Mouse (Mus musculus): Measurements from ENCODE around the gene Bysl.

The Bysl gene

GRCm38 (mm10) chr17:47597261-47597660, 14.0 kb downstream of the Bysl start:
- in situ Hi-C loops (cut with MboI; ENCODE audit: low pct_unique_long_range_greater_than_20kb in 1 of 2, low sequenced_read_pairs in 2 of 2, unreplicated experiment in 1 of 2) = loop anchor here in 1 of 2 experiments (10.0 kb wide), 1 partner anchor 82 kb away; no protein-coding TSS in a partner anchor

- in situ Hi-C loops (cut with MboI; ENCODE audit: low pct_unique_long_range_greater_than_20kb in 1 of 2, low sequenced_read_pairs in 2 of 2, unreplicated experiment in 1 of 2) = loop anchor here in 1 of 2 experiments (10.0 kb wide), 1 partner anchor 82 kb away; no protein-coding TSS in a partner anchor
These were observed 14.5 kb downstream of the Bysl start for GRCm38 (mm10) chr17:47596839-47597164.

- in situ Hi-C loops (cut with MboI; ENCODE audit: low pct_unique_long_range_greater_than_20kb in 1 of 2, low sequenced_read_pairs in 2 of 2, unreplicated experiment in 1 of 2) = loop anchor here in 1 of 2 experiments (10.0 kb wide), 1 partner anchor 81 kb away; no protein-coding TSS in a partner anchor
These were observed 15.0 kb downstream of the Bysl start for GRCm38 (mm10) chr17:47596162-47596838.

GRCm38 (mm10) chr17:47595248-47596161, 15.8 kb downstream of the Bysl start:
- in situ Hi-C loops (cut with MboI; ENCODE audit: low pct_unique_long_range_greater_than_20kb in 1 of 2, low sequenced_read_pairs in 2 of 2, unreplicated experiment in 1 of 2) = loop anchor here in 1 of 2 experiments (10.0 kb wide), 1 partner anchor 81 kb away; no protein-coding TSS in a partner anchor

GRCm38 (mm10) chr17:47594969-47595247, 16.4 kb downstream of the Bysl start:
- in situ Hi-C loops (cut with MboI; ENCODE audit: low pct_unique_long_range_greater_than_20kb in 1 of 2, low sequenced_read_pairs in 2 of 2, unreplicated experiment in 1 of 2) = loop anchor here in 1 of 2 experiments (10.0 kb wide), 1 partner anchor 80 kb away; no protein-coding TSS in a partner anchor

DNA sequence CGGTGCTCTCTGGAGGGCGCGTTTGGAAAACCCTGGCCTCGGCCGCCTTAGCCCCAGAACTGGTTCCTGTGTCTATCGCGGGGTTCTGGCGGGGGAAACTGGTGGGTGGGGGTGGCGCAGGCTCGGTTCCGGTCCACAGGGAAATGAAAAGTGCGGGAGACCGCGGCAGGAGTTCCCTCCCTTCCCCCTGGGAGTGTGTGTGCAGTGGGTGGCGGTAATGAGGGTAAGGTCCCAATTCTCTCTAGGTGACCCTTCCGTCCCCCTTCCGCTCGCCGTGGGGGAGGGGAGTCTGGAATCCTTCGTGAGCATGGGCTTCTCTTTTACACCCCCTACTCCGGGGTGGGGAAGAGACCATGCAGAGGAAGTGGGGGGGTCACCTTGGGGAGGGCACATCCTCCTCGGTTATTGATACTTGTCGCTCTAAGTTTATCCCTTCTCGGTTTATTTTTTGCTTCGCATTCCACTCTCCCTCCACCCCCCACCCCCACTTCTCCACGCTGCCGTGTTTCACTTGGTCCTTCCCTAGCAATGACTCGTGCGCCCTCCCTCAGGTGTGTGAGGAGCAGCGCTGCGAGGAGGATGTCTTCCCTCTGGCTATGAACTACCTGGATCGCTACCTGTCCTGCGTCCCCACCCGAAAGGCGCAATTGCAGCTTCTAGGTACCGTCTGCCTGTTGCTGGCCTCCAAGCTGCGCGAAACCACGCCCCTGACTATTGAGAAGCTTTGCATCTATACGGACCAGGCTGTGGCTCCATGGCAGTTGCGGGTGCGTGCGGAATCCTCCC, 16.9 kb downstream of the Bysl start:
- in situ Hi-C loops (cut with MboI; ENCODE audit: low pct_unique_long_range_greater_than_20kb in 1 of 2, low sequenced_read_pairs in 2 of 2, unreplicated experiment in 1 of 2) = loop anchor here in 1 of 2 experiments (10.0 kb wide), 1 partner anchor 80 kb away; no protein-coding TSS in a partner anchor

GRCm38 (mm10) chr17:47593854-47594182, 17.5 kb downstream of the Bysl start:
- in situ Hi-C loops (cut with MboI; ENCODE audit: low pct_unique_long_range_greater_than_20kb in 1 of 2, low sequenced_read_pairs in 2 of 2, unreplicated experiment in 1 of 2) = loop anchor here in 1 of 2 experiments (10.0 kb wide), 1 partner anchor 79 kb away; no protein-coding TSS in a partner anchor

DNA sequence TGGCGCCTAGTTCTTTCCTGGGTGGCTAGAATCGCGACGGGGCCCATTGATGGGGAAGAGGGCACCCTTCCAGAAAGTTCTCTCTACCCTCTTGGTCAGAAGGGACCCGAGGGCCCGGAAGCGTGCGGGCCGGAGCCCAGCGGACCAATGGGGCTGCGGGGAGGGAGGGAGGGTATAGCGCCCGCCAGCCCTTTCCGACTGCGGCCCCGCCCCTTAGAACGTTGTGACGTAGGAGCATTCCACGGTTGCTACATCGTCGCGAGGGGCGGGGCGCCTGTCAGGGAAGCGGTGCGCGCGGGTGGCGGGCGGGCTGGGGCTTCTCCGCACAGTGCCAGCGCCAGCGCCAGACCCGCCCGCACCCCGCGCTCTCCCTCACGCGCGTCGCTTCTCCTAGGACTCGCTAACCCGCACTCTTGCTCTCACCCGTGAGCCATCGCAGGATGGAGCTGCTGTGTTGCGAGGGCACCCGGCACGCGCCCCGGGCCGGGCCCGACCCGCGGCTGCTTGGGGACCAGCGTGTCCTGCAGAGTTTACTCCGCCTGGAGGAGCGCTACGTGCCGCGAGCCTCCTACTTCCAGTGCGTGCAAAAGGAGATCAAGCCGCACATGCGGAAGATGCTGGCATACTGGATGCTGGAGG, 18.0 kb downstream of the Bysl start:
- in situ Hi-C loops (cut with MboI; ENCODE audit: low pct_unique_long_range_greater_than_20kb in 1 of 2, low sequenced_read_pairs in 2 of 2, unreplicated experiment in 1 of 2) = loop anchor here in 1 of 2 experiments (10.0 kb wide), 1 partner anchor 79 kb away; no protein-coding TSS in a partner anchor

DNA sequence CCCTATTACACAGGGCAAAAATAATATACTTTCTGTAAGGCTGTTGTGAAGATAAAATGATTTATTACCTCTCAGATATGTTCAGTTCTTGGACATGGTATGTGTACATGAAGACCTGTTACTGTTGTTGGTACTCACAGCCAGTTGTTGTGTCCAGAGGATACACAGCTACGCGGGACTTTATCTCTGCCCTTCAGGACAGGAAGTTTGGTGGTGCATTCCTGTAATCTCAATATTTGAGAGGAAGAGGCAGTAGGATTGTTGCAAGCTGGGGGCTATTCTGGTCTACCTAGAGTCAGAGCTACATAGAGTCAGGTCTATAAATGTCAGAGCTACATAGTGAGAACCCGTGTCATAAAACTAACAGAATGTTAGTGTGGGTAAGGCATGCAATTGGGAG, 20.2 kb downstream of the Bysl start:
- in situ Hi-C loops (cut with MboI; ENCODE audit: low pct_unique_long_range_greater_than_20kb in 1 of 2, low sequenced_read_pairs in 2 of 2, unreplicated experiment in 1 of 2) = loop anchor here in 1 of 2 experiments (10.0 kb wide), 1 partner anchor 76 kb away; no protein-coding TSS in a partner anchor

GRCm38 (mm10) chr17:47588517-47588916, 22.8 kb downstream of the Bysl start:
- in situ Hi-C loops (cut with MboI; ENCODE audit: low pct_unique_long_range_greater_than_20kb in 1 of 2, low sequenced_read_pairs in 2 of 2, unreplicated experiment in 1 of 2) = no loop called here

- in situ Hi-C loops (cut with MboI; ENCODE audit: low pct_unique_long_range_greater_than_20kb in 1 of 2, low sequenced_read_pairs in 2 of 2, unreplicated experiment in 1 of 2) = loop anchor here in 1 of 2 experiments (5.0 kb wide), 1 partner anchor 54 kb away; no protein-coding TSS in a partner anchor
These were observed 30.3 kb downstream of the Bysl start for GRCm38 (mm10) chr17:47580962-47581361.

DNA sequence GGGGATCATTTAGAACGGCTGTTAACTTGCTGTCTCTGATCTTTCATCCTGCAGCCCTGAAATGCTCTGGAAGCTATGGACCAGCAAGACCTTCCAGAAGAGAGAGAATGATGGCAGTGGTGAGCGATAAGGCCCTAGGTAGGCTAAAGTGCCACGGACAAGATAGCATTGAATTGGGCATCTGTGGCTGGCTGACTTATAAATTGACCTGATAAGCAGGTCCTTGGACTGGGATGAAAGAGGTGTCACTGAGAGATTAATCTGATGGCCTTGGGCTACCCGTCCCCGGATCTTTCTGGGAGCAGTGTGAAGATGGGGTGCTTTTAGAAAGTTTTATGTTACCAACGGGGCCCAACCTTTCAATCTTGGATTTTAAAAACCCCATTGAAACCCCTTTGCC, 32.6 kb downstream of the Bysl start:
- in situ Hi-C loops (cut with MboI; ENCODE audit: low pct_unique_long_range_greater_than_20kb in 1 of 2, low sequenced_read_pairs in 2 of 2, unreplicated experiment in 1 of 2) = no loop called here

DNA sequence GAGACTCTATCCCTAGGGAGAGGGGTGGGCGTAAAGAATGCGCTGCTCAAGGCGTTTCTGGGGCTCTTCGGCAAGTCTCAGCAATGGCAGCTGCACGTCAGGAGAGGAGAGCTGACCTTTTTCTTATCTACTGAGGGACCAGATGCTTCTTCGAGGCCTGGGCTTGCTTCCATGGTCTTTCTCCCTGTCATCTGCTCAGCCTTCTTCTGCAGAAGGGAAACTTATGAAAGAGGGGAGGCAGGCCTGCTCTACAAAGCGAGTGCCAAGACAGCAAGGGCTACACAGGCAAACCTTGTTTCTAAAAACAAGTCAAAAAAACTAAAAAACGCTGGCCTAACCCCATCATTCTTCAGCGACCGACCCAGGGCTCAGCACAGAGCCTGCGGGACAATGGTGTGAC, 36.5 kb downstream of the Bysl start:
- in situ Hi-C loops (cut with MboI; ENCODE audit: low pct_unique_long_range_greater_than_20kb in 1 of 2, low sequenced_read_pairs in 2 of 2, unreplicated experiment in 1 of 2) = no loop called here

- in situ Hi-C loops (cut with MboI; ENCODE audit: low pct_unique_long_range_greater_than_20kb in 1 of 2, low sequenced_read_pairs in 2 of 2, unreplicated experiment in 1 of 2) = no loop called here
These were observed 37.3 kb downstream of the Bysl start for GRCm38 (mm10) chr17:47574028-47574427.

DNA sequence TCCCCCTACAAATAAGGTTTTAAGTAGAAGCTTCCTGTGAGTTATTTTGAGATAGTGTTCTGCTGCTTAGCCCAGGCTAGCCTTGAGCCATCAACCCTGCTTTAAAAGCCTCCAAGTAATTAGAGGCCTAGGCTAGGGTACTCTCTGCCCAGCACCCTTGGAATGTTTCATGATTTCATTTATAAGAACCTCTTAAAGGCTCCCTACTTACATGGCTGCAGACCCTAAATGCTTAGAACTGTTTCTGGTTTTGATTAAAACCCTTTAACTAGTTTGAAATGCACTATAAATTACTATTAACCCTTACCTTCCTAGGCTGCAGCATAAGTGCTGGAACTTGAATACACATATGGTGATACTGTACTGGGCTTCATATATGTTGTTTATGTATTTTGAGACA, 38.9 kb downstream of the Bysl start:
- in situ Hi-C loops (cut with MboI; ENCODE audit: low pct_unique_long_range_greater_than_20kb in 1 of 2, low sequenced_read_pairs in 2 of 2, unreplicated experiment in 1 of 2) = no loop called here

DNA sequence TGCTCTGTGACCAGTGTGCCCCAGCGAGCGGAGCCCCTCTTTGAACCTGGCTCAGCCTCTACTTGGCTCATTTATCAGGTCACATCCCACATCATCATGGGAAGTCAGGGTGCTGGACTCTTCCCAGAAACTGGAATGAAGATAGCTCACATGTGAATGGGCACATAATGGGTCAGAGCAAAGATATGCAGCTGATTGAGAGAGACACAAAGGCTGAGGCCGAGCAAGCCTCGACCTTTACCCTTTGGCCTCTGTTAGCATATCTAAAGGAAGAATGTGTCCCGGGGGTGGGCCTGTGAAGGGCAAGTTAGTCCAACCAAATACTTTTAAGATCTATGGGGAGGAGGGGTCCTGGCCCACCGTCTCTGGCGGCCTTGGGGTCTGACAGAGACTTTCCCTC, 39.7 kb downstream of the Bysl start:
- in situ Hi-C loops (cut with MboI; ENCODE audit: low pct_unique_long_range_greater_than_20kb in 1 of 2, low sequenced_read_pairs in 2 of 2, unreplicated experiment in 1 of 2) = no loop called here

- in situ Hi-C loops (cut with MboI; ENCODE audit: low pct_unique_long_range_greater_than_20kb in 1 of 2, low sequenced_read_pairs in 2 of 2, unreplicated experiment in 1 of 2) = loop anchor here in 1 of 2 experiments (5.0 kb wide), 1 partner anchor 57 kb away; no protein-coding TSS in a partner anchor
These were observed 42.3 kb downstream of the Bysl start for GRCm38 (mm10) chr17:47568951-47569527.

DNA sequence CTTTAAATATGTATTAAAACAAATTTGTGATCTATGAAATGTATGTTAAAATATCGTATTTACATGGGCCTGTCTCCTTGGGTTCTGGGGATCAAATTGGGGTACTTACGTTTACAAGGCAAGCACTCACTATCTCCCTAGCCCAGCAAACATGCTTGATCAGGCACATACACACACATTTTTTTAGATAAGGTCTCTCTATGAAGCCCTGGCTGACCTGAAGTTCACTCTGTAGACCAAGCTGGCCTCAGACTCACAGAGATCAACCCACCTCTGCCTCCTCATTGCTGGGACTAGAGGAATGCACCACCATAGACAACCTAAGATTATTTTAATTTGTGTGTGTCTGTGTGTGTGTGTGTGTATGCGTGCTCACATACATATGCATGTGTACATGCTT, 42.9 kb downstream of the Bysl start:
- in situ Hi-C loops (cut with MboI; ENCODE audit: low pct_unique_long_range_greater_than_20kb in 1 of 2, low sequenced_read_pairs in 2 of 2, unreplicated experiment in 1 of 2) = loop anchor here in 1 of 2 experiments (5.0 kb wide), 1 partner anchor 56 kb away; no protein-coding TSS in a partner anchor

All from mouse embryonic stem cell (cell line).